Mouse (Mus musculus) heart, embryonic 16.5 days (tissue): ENCODE measurements around the gene Ahdc1. TPM values are rescaled to one million over a fixed set of nuclear protein-coding genes. Genes with fewer than 3 reads are reported as not detected.

Experiments used
- ATAC-seq: fragments of 200-750 bp; cut with Nextera tagmentation; replicated peaks from 2 replicates; pipeline ENCODE4 v1.8.0; 2017; ENCODE audit warnings: moderate number of reproducible peaks; ENCODE audit not compliant: insufficient read depth, low FRiP score; ENCODE audit errors: extremely low read depth
- H3K27ac ChIP-seq: fragments of 300-500 bp; sonication (generic); 2 replicates; pipeline ENCODE4 v1.5.1; 2014; ENCODE audit warnings: mild to moderate bottlenecking, low read length, control low read depth, moderate library complexity
- H3K27me3 ChIP-seq: fragments of 300-500 bp; sonication (generic); 2 replicates; pipeline ENCODE4 v1.6.1; 2014; ENCODE audit warnings: low read length, mixed read lengths; ENCODE audit not compliant: control insufficient read depth, insufficient read depth
- H3K36me3 ChIP-seq: fragments of 300-500 bp; sonication (generic); 2 replicates; pipeline ENCODE4 v1.6.1; 2014; ENCODE audit not compliant: control insufficient read depth, insufficient read depth
- H3K4me1 ChIP-seq: fragments of 300-500 bp; sonication (generic); 2 replicates; pipeline ENCODE4 v1.6.1; 2014; ENCODE audit warnings: low read length, mixed read lengths; ENCODE audit not compliant: control insufficient read depth, insufficient read depth
- H3K4me2 ChIP-seq: fragments of 300-500 bp; sonication (generic); 2 replicates; pipeline ENCODE4 v1.6.1; 2014; ENCODE audit warnings: low read depth, mild to moderate bottlenecking, control low read depth, low read length
- H3K4me3 ChIP-seq: fragments of 300-500 bp; sonication (generic); 2 replicates; pipeline ENCODE4 v1.5.1; 2014; ENCODE audit warnings: mild to moderate bottlenecking, control low read depth, low read length
- H3K9ac ChIP-seq: fragments of 300-500 bp; sonication (generic); 2 replicates; pipeline ENCODE4 v1.6.1; 2014; ENCODE audit warnings: low read length, control low read depth
- H3K9me3 ChIP-seq: fragments of 300-500 bp; sonication (generic); replicated peaks from 2 replicates; pipeline ENCODE4 v1.6.1; 2016; ENCODE audit warnings: low read length; ENCODE audit not compliant: control insufficient read depth
- WGBS: fragments of 180-500 bp; shearing (Covaris S2); extraction: QIAGEN DNeasy Blood & Tissue Kit; methylation state at CpG from one replicate; pipeline ENCODE4 v1.1.7; 2014; 5-methylcytosine and 5-hydroxymethylcytosine counted together
- polyA plus RNA-seq: library from polyadenylated mRNA; unstranded; fragments of >200 nt; fragmentation: Nextera tagmentation; extraction: Ambion mirVana; gene quantifications from 2 replicates; pipeline ENCODE4 v1.2.1, GENCODE M21; 2015

Gene Ahdc1
- 7.1 and 7.2 TPM in 2 replicates for polyA plus RNA-seq

GRCm38 (mm10) chr4:133011028-133011820 is at the start of gene Ahdc1:
Gene Ahdc1 (plus strand): TSS chr4:133011260.
- Histone ChIP-seq H3K9ac (peak within 1 kb of the TSS; percentile 99), H3K27ac (peak within 1 kb of the TSS; percentile 96), H3K4me1 (peaks cover 45% of the 10 kb centered on the region), H3K9me3 (no peaks in the 10 kb centered on the region), H3K4me3 (peak within 1 kb of the TSS; percentile 93), H3K4me2 (peak within 1 kb of the TSS; percentile 92), H3K36me3 (no peaks in the 10 kb centered on the region), H3K27me3 (no peaks in the 10 kb centered on the region)
- ATAC-seq: peak; percentile 75
- WGBS: under 1% methylated on average over 66 of the region's 66 CpGs

- peaks cover 36% of the 10 kb centered on the region for H3K4me1 ChIP-seq
- no peaks in the 10 kb centered on the region for H3K27me3 ChIP-seq
- H3K9me3 ChIP-seq: no peaks in the 10 kb centered on the region
- H3K4me3 ChIP-seq: no peak overlapping the region
- H3K4me2 ChIP-seq: no peak overlapping the region
- no peak for ATAC-seq
- WGBS: 76% methylated on average over 5 of the region's 5 CpGs
- H3K36me3 ChIP-seq: no peaks in the 10 kb centered on the region
- peak overlapping the region; percentile 26; the same call in 1 of the 2 replicates for H3K9ac ChIP-seq
- peak overlapping the region; percentile 95 for H3K27ac ChIP-seq
Measured at GRCm38 (mm10) chr4:132961866-132962265, 49.2 kb upstream of the Ahdc1 start.

- no peak overlapping the region for H3K9ac ChIP-seq
- H3K36me3 ChIP-seq: no peaks in the 10 kb centered on the region
- WGBS: 76% methylated on average over 4 of the region's 4 CpGs
- H3K4me1 ChIP-seq: peaks cover 41% of the 10 kb centered on the region
- no peak for ATAC-seq
- no peaks in the 10 kb centered on the region for H3K27me3 ChIP-seq
- no peaks in the 10 kb centered on the region for H3K9me3 ChIP-seq
- H3K4me2 ChIP-seq: no peak overlapping the region
- no peak overlapping the region for H3K27ac ChIP-seq
- no peak overlapping the region for H3K4me3 ChIP-seq
Measured at GRCm38 (mm10) chr4:132962628-132963027, 48.4 kb upstream of the Ahdc1 start.

GRCm38 (mm10) chr4:132963436-132963835 is 47.6 kb upstream of the Ahdc1 start:
- H3K9ac ChIP-seq: no peak overlapping the region
- no peak for ATAC-seq
- WGBS: 19% methylated on average over 2 of the region's 2 CpGs
- H3K36me3 ChIP-seq: no peaks in the 10 kb centered on the region
- no peaks in the 10 kb centered on the region for H3K9me3 ChIP-seq
- H3K27me3 ChIP-seq: no peaks in the 10 kb centered on the region
- H3K4me2 ChIP-seq: no peak overlapping the region
- H3K4me1 ChIP-seq: peaks cover 41% of the 10 kb centered on the region
- no peak overlapping the region for H3K27ac ChIP-seq
- no peak overlapping the region for H3K4me3 ChIP-seq

GRCm38 (mm10) chr4:132964064-132964463 is 47.0 kb upstream of the Ahdc1 start:
- Histone ChIP-seq H3K27ac (no peak overlapping the region), H3K9me3 (no peaks in the 10 kb centered on the region), H3K4me1 (peaks cover 35% of the 10 kb centered on the region), H3K36me3 (no peaks in the 10 kb centered on the region), H3K4me2 (no peak overlapping the region), H3K4me3 (no peak overlapping the region), H3K27me3 (no peaks in the 10 kb centered on the region), H3K9ac (no peak overlapping the region)
- WGBS: 60% methylated on average over 3 of the region's 3 CpGs
- ATAC-seq: no peak

GRCm38 (mm10) chr4:132964473-132964872 is 46.6 kb upstream of the Ahdc1 start:
- no peak overlapping the region for H3K4me3 ChIP-seq
- no peak for ATAC-seq
- H3K27ac ChIP-seq: no peak overlapping the region
- H3K9ac ChIP-seq: no peak overlapping the region
- no peak overlapping the region for H3K4me2 ChIP-seq
- WGBS: 71% methylated on average over 5 of the region's 5 CpGs
- H3K9me3 ChIP-seq: no peaks in the 10 kb centered on the region
- H3K36me3 ChIP-seq: no peaks in the 10 kb centered on the region
- H3K27me3 ChIP-seq: no peaks in the 10 kb centered on the region
- peaks cover 31% of the 10 kb centered on the region for H3K4me1 ChIP-seq

GRCm38 (mm10) chr4:132968105-132968938 is 42.7 kb upstream of the Ahdc1 start:
- Histone ChIP-seq H3K4me1 (peaks cover 9% of the 10 kb centered on the region), H3K9me3 (no peaks in the 10 kb centered on the region), H3K27me3 (no peaks in the 10 kb centered on the region; the same call in 1 of the 2 replicates), H3K4me2 (no peak overlapping the region), H3K4me3 (no peak overlapping the region), H3K9ac (no peak overlapping the region), H3K27ac (no peak overlapping the region), H3K36me3 (no peaks in the 10 kb centered on the region)
- ATAC-seq: no peak
- WGBS: 46% methylated on average over 6 of the region's 6 CpGs

- H3K36me3 ChIP-seq: no peaks in the 10 kb centered on the region
- H3K27ac ChIP-seq: peak overlapping the region; percentile 31; the same call in 1 of the 2 replicates
- peaks cover 31% of the 10 kb centered on the region for H3K4me1 ChIP-seq
- WGBS: 75% methylated on average over 6 of the region's 6 CpGs
- H3K4me3 ChIP-seq: no peak overlapping the region
- no peak for ATAC-seq
- H3K27me3 ChIP-seq: peaks cover 9% of the 10 kb centered on the region
- no peak overlapping the region for H3K9ac ChIP-seq
- H3K4me2 ChIP-seq: no peak overlapping the region
- no peaks in the 10 kb centered on the region for H3K9me3 ChIP-seq
Measured at GRCm38 (mm10) chr4:132971601-132972000, 39.5 kb upstream of the Ahdc1 start.

- no peak overlapping the region for H3K4me2 ChIP-seq
- no peaks in the 10 kb centered on the region for H3K36me3 ChIP-seq
- peak overlapping the region; percentile 23; the same call in 1 of the 2 replicates for H3K27ac ChIP-seq
- H3K9ac ChIP-seq: no peak overlapping the region
- no peak overlapping the region for H3K4me3 ChIP-seq
- peaks cover 9% of the 10 kb centered on the region for H3K27me3 ChIP-seq
- WGBS: 63% methylated on average over 3 of the region's 3 CpGs
- H3K4me1 ChIP-seq: peaks cover 28% of the 10 kb centered on the region
- H3K9me3 ChIP-seq: no peaks in the 10 kb centered on the region
- ATAC-seq: no peak
Measured at GRCm38 (mm10) chr4:132972101-132972500, 39.0 kb upstream of the Ahdc1 start.
